Mouse (Mus musculus): ENCODE data around the gene Galnt14. TPM values are rescaled to one million over a fixed set of nuclear protein-coding genes. Genes with fewer than 3 reads are reported as not detected.

The Galnt14 gene
- not detected for total RNA-seq (2021)
- long read RNA-seq, experiment 1 = 0 reads
- long read RNA-seq, experiment 2 = 0 reads

DNA sequence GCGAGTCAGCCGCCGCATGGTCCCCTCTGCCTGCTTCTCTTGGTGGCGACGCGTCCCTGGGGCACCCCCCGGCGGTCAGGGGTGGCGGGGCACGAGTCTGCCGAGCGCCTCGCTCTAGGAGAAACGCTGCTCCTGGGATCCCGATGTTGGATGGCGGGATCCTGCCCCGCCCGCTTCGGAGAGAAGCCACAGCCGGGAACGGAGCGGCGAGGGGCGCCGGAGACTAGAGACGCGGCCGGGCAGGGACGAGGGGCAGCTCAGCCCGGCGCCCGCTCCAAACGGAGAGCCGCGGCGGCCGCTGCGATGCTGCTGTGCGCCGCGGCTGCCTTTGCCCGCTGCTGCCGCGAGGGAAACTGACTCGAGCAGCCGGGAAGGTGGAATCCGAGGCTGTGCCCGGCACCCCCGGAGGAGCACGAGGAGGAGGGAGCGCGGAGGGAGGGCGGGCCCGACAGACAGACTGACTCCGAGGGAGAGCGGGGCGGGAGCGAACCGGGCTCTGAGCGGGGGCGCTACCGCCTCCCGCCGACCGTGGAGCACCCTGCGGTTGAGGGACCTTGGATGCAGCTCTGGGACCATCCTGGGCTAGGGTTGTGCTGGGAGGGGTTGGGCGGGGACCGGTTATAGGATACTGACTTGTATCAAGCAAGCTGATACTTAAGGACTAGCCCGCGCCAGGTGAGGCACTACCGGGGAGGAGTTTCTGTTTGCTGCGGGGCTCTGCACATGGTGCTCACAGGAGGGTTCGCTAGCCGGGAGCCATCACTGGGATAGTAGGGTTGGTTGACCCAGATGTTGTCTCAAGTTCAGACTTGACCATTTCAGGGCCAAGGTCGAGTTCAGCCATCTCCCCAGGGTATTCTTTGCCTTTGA lies at the start of gene Galnt14:
Gene Galnt14 (minus strand): TSS at position 412 of the 870 bp plus-strand sequence.
- peak; percentile 46 to 64 for DNase-seq
- intact Hi-C loops (cut with DNase I) = loop anchor here (10.0 kb wide), 1 partner anchor 135 kb away; no protein-coding TSS in a partner anchor

GRCm38 (mm10) chr17:73743681-73744311 lies 33.5 kb upstream of the Galnt14 start:
- peak; percentile 68 to 81 for DNase-seq
- intact Hi-C loops (cut with DNase I) = loop anchor here (1.0 to 10.0 kb wide), 5 partner anchors 139 to 889 kb away; no protein-coding TSS in a partner anchor

DNA sequence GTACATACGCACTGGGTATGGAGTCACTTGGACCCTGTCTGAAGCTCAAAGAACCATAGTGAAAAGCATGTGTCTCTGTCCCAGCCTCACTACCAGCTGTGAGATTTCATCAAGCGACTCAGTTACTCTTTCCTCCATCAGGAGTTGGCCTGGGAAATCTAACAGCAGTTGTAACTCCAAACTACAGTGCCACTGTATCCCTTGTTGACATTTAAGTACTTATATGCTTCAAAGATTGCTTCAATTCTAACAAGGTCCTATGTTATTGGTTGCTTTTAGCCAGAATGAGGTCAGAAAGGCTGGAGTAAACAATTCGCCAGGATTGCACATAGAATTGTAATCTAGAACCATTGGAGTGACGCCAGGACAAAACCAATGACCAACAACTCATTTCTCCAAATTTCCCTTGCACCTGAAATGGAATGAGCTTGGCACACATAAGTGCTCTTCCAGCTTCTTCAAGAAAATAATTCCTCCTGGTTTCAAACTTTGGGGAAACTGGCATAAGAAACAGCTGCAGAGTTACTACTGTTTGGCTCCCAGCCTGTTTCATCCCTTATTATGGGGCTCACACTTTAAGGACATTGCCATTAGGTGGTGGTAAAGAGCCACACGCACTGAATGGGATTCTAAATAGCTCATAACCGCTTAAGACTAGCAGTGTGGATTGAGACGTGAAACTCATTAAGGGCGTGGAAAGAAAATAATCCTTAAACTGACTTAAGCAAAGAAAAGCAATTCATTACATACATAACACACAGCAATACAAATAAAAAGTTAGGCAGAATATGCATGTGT lies 13.8 kb upstream of the Galnt14 start:
- peak in 1 of 2 experiments; percentile 26 for DNase-seq

GRCm38 (mm10) chr17:73719021-73719748 lies 8.9 kb upstream of the Galnt14 start:
- intact Hi-C loops (cut with DNase I) = loop anchor here (10.0 kb wide), 1 partner anchor 144 kb away; no protein-coding TSS in a partner anchor
- DNase-seq = no peak

More for the DNA sequence above, 13.8 kb upstream of the Galnt14 start:
- intact Hi-C loops (cut with DNase I) = loop anchor here (1.0 kb wide), 1 partner anchor 158 kb away; no protein-coding TSS in a partner anchor

- intact Hi-C loops (cut with DNase I) = loop anchor here (10.0 kb wide), 1 partner anchor 142 kb away; no protein-coding TSS in a partner anchor
These were observed 6.4 kb upstream of the Galnt14 start for GRCm38 (mm10) chr17:73716684-73717083.

DNA sequence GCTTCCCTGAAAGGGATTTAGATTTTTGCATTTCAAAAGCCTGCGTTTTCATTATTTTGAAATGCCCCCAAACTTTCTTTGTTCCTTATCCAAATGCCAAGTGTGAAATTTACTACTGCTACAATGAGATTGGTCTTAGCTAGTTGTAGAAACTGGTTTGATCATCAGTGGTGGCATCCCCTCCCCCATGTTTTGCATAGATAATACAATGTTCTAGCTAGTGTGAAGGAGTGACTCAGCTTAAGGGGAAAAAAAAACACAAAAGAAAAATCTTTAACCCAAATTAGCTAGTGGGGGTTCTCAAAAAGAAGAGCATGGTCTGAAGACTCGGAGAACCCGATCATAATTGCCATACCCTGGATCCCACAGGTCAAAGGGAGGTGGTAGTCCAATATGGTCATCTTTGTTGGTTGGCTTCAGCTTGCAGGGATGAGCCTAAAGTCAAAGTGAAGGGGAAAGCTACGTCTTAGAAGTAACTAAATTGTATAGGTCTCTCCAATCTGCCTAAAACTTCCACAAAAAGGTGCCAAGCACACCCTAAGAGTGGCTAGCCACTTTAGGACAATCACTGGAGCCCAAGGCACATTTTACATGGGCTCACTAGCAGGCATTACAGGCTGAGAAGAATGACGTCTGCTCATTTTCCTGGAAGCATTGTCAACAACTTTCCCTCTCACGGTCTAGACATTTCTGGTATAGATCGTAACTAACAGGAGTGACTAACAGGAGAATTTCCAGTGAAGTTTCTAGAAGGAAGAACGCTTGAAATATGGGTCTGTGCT lies 4.4 kb upstream of the Galnt14 start:
- DNase-seq = no peak
- intact Hi-C loops (cut with DNase I) = loop anchor here (10.0 kb wide), 1 partner anchor 140 kb away; no protein-coding TSS in a partner anchor

More at GRCm38 (mm10) chr17:73716684-73717083, 6.4 kb upstream of the Galnt14 start:
- no peak for DNase-seq

DNA sequence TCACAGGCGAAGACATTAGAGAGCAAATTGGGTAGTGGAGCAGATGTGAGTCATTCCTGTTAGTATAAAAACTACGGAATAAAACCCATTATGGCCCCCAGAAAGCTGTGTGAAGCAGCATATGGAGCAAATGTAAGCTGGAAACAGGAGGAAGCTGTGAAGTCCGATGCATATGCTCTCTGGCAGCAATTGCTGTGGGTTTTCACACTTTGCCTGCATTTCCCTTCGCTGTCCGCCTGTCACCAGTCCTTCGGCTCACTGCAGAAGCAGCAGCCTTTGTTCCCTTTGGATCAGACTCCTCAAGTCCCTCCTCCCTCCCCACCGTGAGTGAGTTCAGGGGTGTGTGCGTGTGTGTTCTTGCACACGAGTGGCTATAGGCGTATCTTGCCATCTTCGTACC lies 3.1 kb upstream of the Galnt14 start:
- DNase-seq = no peak
- intact Hi-C loops (cut with DNase I) = loop anchor here (10.0 kb wide), 1 partner anchor 139 kb away; no protein-coding TSS in a partner anchor

GRCm38 (mm10) chr17:73711919-73712318 lies 1.7 kb upstream of the Galnt14 start:
- intact Hi-C loops (cut with DNase I) = loop anchor here (10.0 kb wide), 1 partner anchor 137 kb away; no protein-coding TSS in a partner anchor
- DNase-seq = no peak

- no peak for DNase-seq
These were observed 867 bp downstream of the Galnt14 start for GRCm38 (mm10) chr17:73709131-73710041.

DNA sequence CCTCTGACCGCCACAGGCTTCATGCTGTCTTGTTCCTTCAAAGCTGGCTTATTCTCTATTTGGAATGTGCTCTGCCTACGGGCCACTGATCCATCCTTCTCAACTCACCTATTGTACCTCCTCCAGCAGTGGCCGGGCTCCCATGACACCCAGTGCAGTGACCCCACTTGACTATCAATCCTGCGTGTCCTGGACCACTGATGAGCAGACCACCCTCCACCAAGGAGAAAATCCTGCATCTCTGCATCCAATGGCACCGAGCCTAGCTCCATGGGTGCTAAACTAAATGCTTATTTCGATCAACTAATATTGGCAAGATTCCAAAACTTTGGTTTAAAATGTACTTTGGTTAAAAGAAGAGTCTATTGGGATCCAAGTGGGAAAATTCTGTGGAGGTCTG lies 1.8 kb downstream of the Galnt14 start:
- intact Hi-C loops (cut with DNase I) = no loop called here
- no peak for DNase-seq

More at GRCm38 (mm10) chr17:73709131-73710041, 867 bp downstream of the Galnt14 start:
- intact Hi-C loops (cut with DNase I) = loop anchor here (10.0 kb wide), 1 partner anchor 135 kb away; no protein-coding TSS in a partner anchor

DNA sequence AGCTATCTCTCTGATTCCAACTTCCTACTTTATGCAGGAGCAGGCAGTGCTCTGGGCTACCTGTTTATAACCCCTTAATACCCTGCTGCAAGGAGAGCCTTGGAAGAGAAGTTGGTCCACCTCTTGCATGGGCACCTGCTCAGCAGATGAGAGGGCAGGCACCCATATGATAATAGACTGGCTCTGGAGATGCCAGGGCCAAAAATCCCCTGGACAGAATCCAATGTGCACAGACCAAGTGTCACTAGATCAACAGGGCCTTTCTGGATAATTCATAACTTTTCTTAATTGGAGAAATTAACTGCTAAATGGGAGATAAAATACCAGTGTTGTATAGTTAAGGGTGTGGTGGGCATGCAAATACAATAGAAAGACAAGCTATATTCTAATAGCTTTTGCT lies 6.7 kb downstream of the Galnt14 start:
- intact Hi-C loops (cut with DNase I) = no loop called here
- DNase-seq = no peak

DNA sequence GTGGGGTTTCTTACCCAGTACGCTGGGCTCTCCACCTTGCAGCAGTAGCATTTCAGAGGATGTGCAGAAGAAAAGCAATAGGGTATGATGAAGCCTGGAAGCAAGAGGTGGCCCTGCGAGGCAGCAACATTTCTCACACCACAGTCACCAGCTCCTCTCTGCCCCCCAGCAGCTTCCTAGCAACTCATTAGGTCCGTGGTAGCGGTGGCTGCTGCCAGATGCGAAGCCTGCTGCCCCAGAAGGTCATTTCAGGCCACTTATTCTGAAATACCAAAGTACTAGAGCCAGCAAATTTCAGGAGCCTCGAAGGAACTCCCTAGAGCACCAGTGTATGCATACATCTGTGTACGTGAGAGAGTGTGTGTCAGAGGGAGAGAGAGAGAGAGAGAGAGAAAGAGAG lies 9.2 kb downstream of the Galnt14 start:
- DNase-seq = peak in 1 of 2 experiments; percentile 6
- intact Hi-C loops (cut with DNase I) = no loop called here

GRCm38 (mm10) chr17:73699881-73700280 lies 10.4 kb downstream of the Galnt14 start:
- no peak for DNase-seq
- intact Hi-C loops (cut with DNase I) = no loop called here

DNA sequence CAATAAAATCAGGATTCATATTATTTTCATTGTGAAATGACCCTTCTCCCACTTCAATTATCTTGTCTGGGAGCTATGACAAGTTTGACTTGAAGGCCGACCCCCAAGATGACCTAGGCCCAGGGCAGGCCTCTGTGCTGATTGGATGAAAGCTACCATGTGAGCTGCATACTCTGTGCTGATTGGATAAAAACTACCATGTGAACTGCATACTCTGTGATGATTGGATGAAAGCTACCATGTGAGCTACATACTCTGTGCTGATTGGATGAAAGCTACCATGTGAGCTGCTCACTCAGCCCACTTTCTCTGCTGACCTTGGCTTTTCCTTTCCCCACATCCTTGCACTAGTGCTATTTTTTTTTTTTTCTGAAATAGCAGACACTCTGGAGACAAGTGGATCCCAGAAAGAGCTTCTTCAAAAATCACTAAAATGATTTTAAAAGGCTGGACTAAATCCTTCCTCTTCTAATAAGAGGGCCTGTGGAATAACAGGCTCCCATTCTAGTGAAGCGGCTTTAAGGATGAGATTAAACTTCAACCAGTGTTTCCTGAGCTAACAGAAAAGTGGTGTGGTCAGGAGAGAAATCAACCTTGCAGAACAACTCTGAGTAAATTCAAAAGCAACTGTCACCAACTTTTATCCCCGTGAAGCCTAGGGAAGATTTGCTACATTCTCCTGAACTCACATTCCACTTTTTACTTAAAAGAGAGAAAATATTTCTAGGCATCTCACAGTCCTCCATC lies 15.9 kb downstream of the Galnt14 start:
- no peak for DNase-seq
- intact Hi-C loops (cut with DNase I) = no loop called here

- intact Hi-C loops (cut with DNase I) = no loop called here
These were observed 22.0 kb downstream of the Galnt14 start for GRCm38 (mm10) chr17:73688261-73688660.

GRCm38 (mm10) chr17:73686292-73686691 lies 24.0 kb downstream of the Galnt14 start:
- no peak for DNase-seq
- intact Hi-C loops (cut with DNase I) = no loop called here

More at GRCm38 (mm10) chr17:73688261-73688660, 22.0 kb downstream of the Galnt14 start:
- DNase-seq = no peak

DNA sequence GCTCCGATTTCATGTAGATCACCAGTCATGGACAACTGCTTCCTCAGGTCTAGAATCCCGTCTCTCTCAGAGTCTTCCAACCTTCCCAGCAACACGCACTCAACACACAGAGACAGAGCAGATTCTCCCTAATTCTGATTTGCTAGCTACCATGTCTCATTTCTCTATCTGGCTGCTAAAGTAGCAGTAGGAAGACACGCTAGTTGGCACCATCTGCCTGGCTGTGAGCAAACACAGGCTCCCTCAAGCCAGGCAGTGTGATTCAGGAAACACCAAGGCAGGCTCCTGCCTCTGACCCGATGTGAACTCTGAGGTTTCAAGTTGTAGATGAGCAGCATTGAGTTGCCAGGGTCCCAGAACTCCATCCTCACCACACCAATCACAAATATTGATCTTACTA lies 25.5 kb downstream of the Galnt14 start:
- no peak for DNase-seq
- intact Hi-C loops (cut with DNase I) = no loop called here
